Mouse (Mus musculus) heart, embryonic 11.5 days (tissue): ENCODE results near the gene Gm20772. TPM values are rescaled to one million over a fixed set of nuclear protein-coding genes. Genes with fewer than 3 reads are reported as not detected.
"Not testable (repeated sequence)": the region's sequence is repeated elsewhere in the genome, so short reads cannot be mapped to it uniquely, and the experiment has no call there.

Source experiments
- ATAC-seq: fragments of 200-750 bp; cut with Nextera tagmentation; replicated peaks from 2 replicates; pipeline ENCODE4 v1.8.0; 2017; ENCODE audit warnings: moderate library complexity; ENCODE audit not compliant: insufficient number of reproducible peaks, low FRiP score, low TSS enrichment
- H3K27ac ChIP-seq: fragments of 300-500 bp; sonication (generic); 2 replicates; pipeline ENCODE4 v1.5.1; 2014; ENCODE audit warnings: mild to moderate bottlenecking, low read depth, low read length
- H3K27me3 ChIP-seq: fragments of 300-500 bp; sonication (generic); 2 replicates; pipeline ENCODE4 v1.6.1; 2014; ENCODE audit warnings: mild to moderate bottlenecking, low read length, mixed read lengths; ENCODE audit not compliant: control insufficient read depth, insufficient read depth
- H3K36me3 ChIP-seq: fragments of 300-500 bp; sonication (generic); 2 replicates; pipeline ENCODE4 v1.6.1; 2014; ENCODE audit warnings: mild to moderate bottlenecking, low read length, moderate library complexity, mixed read lengths; ENCODE audit not compliant: control insufficient read depth, insufficient read depth
- H3K4me1 ChIP-seq: fragments of 300-500 bp; sonication (generic); 2 replicates; pipeline ENCODE4 v1.6.1; 2014; ENCODE audit warnings: low read length; ENCODE audit not compliant: control insufficient read depth, insufficient read depth
- H3K4me2 ChIP-seq: fragments of 300-500 bp; sonication (generic); 2 replicates; pipeline ENCODE4 v1.6.1; 2014; ENCODE audit warnings: mild to moderate bottlenecking, moderate library complexity
- H3K4me3 ChIP-seq: fragments of 300-500 bp; sonication (generic); 2 replicates; pipeline ENCODE4 v1.5.1; 2014; ENCODE audit warnings: low read depth, low read length
- H3K9ac ChIP-seq: fragments of 300-500 bp; sonication (generic); 2 replicates; pipeline ENCODE4 v1.6.1; 2014; ENCODE audit warnings: mild to moderate bottlenecking, low read depth, low read length, moderate library complexity
- H3K9me3 ChIP-seq: fragments of 300-500 bp; sonication (generic); replicated peaks from 2 replicates; pipeline ENCODE4 v1.6.1; 2016; ENCODE audit warnings: low read length; ENCODE audit not compliant: control insufficient read depth
- WGBS: fragments of 180-500 bp; shearing (Covaris S2); extraction: QIAGEN DNeasy Blood & Tissue Kit; methylation state at CpG from one replicate; pipeline ENCODE4 v1.1.7; 2014; ENCODE audit not compliant: insufficient replicate concordance; 5-methylcytosine and 5-hydroxymethylcytosine counted together
- polyA plus RNA-seq: library from polyadenylated mRNA; unstranded; fragments of >200 nt; fragmentation: Nextera tagmentation; extraction: Ambion mirVana; gene quantifications from 2 replicates; pipeline ENCODE4 v1.2.1, GENCODE M21; 2014

Gm20772 gene
- not detected in 2 replicates for polyA plus RNA-seq

- not testable (repeated sequence) for H3K27me3 ChIP-seq, H3K36me3 ChIP-seq, H3K9ac ChIP-seq, ATAC-seq, H3K4me3 ChIP-seq, H3K4me1 ChIP-seq, H3K4me2 ChIP-seq, H3K27ac ChIP-seq, H3K9me3 ChIP-seq
Measured at GRCm38 (mm10) chrY:17874441-17874840, at the start of gene Gm20772, which contains the start of gene Gm20831. Gene Gm20772, plus strand, starts transcription at chrY:17874741. Gene Gm20831, plus strand, starts transcription at chrY:17874741.

DNA sequence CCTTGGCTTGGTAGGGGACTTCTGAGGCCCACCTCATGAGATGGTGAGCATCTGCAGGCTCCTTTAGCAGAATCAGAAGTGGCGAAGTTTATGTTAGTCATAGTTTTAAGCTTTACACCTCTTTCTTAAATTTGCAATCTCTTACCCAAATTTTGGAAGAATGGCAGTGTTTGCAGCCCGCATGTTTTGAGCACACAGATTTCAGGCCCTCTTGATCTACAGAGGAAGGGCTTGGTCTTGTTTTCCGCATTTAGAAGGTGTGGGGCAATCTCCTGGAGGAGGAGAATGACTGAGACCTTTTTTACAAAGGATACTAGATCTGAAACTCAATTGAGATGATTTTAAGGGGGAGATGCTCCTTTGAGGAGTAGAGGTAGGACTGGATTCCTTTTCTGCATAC lies 28.4 kb upstream of the Gm20772 start, which contains the start of gene Gm21904:
Gene Gm21904, minus strand, starts transcription at position 101 of the 400 bp plus-strand sequence.
- H3K9ac ChIP-seq, H3K36me3 ChIP-seq, H3K27me3 ChIP-seq, H3K9me3 ChIP-seq, H3K4me1 ChIP-seq, H3K4me2 ChIP-seq, ATAC-seq, H3K27ac ChIP-seq, H3K4me3 ChIP-seq: not testable (repeated sequence)
- no CpG with 5 or more reads among the region's 3 CpGs for WGBS

Other genes starting within 250 kb of the Gm20772 start
- gene Gm21904, start 28.5 kb upstream of the Gm20772 start, polyA plus RNA-seq, result not detected in 2 replicates
- not detected in 2 replicates for gene Gm20831, start within 50 bp of the Gm20772 start, polyA plus RNA-seq
- gene Srsy, start 62.6 kb downstream of the Gm20772 start, polyA plus RNA-seq, result not detected in 2 replicates
- gene Gm21764, start 187.1 kb downstream of the Gm20772 start, polyA plus RNA-seq, result not detected in 2 replicates
- gene Ssty1, start 214.4 kb downstream of the Gm20772 start, polyA plus RNA-seq, result not detected in 2 replicates